Mouse (Mus musculus) lung, postnatal 0 days (tissue): ENCODE data around the gene Vac14. TPM values are rescaled to one million over a fixed set of nuclear protein-coding genes. Genes with fewer than 3 reads are reported as not detected.

Experiments used
- ATAC-seq: fragments of 200-750 bp; cut with Nextera tagmentation; 2 replicates; pipeline ENCODE4 v1.8.0; 2017; ENCODE audit warnings: moderate library complexity
- DNase-seq: peaks from one replicate; pipeline ENCODE4 v3.0.0-alpha.2; 2016; ENCODE audit warnings: low spot score
- H3K27ac ChIP-seq: fragments of 300-500 bp; sonication (generic); 2 replicates; pipeline ENCODE4 v1.5.1; 2014; ENCODE audit warnings: antibody characterized with exemption, mild to moderate bottlenecking, low read length, mixed read lengths
- H3K27me3 ChIP-seq: fragments of 300-500 bp; sonication (generic); replicated peaks from 2 replicates; pipeline ENCODE4 v1.6.1; 2014; ENCODE audit warnings: low read length, mixed read lengths; ENCODE audit not compliant: insufficient read depth
- H3K36me3 ChIP-seq: fragments of 300-500 bp; sonication (generic); 2 replicates; pipeline ENCODE4 v1.6.1; 2014; ENCODE audit warnings: low read length, mixed read lengths; ENCODE audit not compliant: insufficient read depth
- H3K4me1 ChIP-seq: fragments of 300-500 bp; sonication (generic); 2 replicates; pipeline ENCODE4 v1.6.1; 2014; ENCODE audit warnings: antibody characterized with exemption, low read depth, low read length, mixed read lengths; ENCODE audit not compliant: insufficient read depth
- H3K4me2 ChIP-seq: fragments of 300-500 bp; sonication (generic); replicated peaks from 2 replicates; pipeline ENCODE4 v1.6.1; 2014; ENCODE audit warnings: low read depth, mild to moderate bottlenecking, low read length, moderate library complexity, mixed read lengths
- H3K4me3 ChIP-seq: fragments of 300-500 bp; sonication (generic); 2 replicates; pipeline ENCODE4 v1.5.1; 2014; ENCODE audit warnings: low read depth, low read length
- H3K9ac ChIP-seq: fragments of 300-500 bp; sonication (generic); replicated peaks from 2 replicates; pipeline ENCODE4 v1.6.1; 2014; ENCODE audit warnings: low read depth, mild to moderate bottlenecking
- H3K9me3 ChIP-seq: fragments of 300-500 bp; sonication (generic); 2 replicates; pipeline ENCODE4 v1.6.1; 2016; ENCODE audit warnings: low read length, mixed read lengths
- CTCF ChIP-seq: IDR thresholded peaks from 2 replicates; pipeline ENCODE4 v1.5.1; 2016; ENCODE audit warnings: antibody characterized with exemption, mild to moderate bottlenecking
- EP300 ChIP-seq: IDR thresholded peaks from 2 replicates; pipeline ENCODE4 v1.6.1; 2016; ENCODE audit warnings: antibody characterized with exemption, mild to moderate bottlenecking, control low read depth
- WGBS: fragments of 180-500 bp; shearing (Covaris S2); extraction: QIAGEN DNeasy Blood & Tissue Kit; methylation state at CpG from one replicate; pipeline ENCODE4 v1.1.7; 2014; 5-methylcytosine and 5-hydroxymethylcytosine counted together
- polyA plus RNA-seq: library from polyadenylated mRNA; unstranded; fragments of >200 nt; fragmentation: Nextera tagmentation; extraction: Ambion mirVana; gene quantifications from 2 replicates; pipeline ENCODE4 v1.2.1, GENCODE M21; 2015

Vac14 gene
- polyA plus RNA-seq, 1 experiment from 2014 or later: 11.1 TPM

DNA sequence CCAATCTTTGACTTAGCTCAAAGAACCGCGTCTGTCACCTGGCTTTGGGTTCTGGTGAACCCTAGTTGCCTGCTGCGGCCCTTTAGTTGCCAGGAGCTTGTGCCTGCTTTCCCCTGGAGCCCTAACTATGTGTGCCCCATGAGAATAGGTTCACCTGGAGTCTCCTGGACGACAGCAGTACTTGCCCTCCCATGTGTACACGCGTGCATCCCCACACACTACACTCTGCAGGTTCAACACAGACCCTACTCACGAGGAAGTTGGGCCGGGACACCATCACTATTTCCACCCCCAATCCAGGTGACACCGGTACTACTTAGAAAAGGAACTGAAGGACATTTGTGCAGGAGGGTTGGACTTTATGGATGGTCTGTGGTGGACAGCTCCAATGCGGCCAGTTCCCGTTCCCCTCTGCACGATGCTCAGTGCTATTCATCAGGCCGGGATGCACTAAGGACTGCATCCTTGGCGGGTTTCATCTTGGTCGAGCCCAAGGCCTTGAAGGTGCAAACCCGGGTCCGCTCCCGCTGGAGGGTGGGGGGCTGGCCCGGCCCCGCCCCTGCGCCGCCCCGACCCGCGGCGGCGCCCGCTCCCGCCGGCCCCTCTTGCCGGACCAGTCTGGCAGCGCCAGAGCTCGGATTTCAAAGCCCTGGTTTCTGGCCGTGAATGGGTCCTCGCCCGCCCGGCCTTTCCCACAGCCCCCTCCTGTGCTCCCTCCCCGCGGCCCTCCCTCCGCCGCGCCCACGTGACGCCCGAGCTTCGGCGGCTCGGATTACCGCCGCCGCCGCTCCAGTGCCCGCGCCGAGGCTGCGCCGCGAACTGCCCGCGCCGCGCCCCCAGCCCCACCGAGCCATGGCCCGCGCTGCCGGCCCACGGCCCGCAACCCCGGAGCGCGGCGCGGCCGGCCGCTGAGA is 102.6 kb downstream of the Vac14 start, which contains the start of gene Mtss1l:
Mtss1l (plus strand) TSS at position 792 of the 914 bp plus-strand sequence.
- H3K9me3 ChIP-seq: no peaks in the 10 kb centered on the region
- WGBS: 8% methylated on average over 34 of the region's 75 CpGs
- ATAC-seq (peak; percentile 78), DNase-seq (peak; percentile 93)
- peak within 1 kb of the TSS; percentile 81 for H3K4me2 ChIP-seq
- TF ChIP-seq CTCF: no peak
- no peaks in the 10 kb centered on the region for H3K27me3 ChIP-seq
- H3K9ac ChIP-seq: peak within 1 kb of the TSS; percentile 78
- H3K4me1 ChIP-seq: peaks cover 52% of the 10 kb centered on the region; the same call in 1 of the 2 replicates
- no peaks in the 10 kb centered on the region; the same call in 1 of the 2 replicates for H3K36me3 ChIP-seq
- peak within 1 kb of the TSS; percentile 62 for H3K4me3 ChIP-seq
- peak within 1 kb of the TSS; percentile 90 for H3K27ac ChIP-seq

DNA sequence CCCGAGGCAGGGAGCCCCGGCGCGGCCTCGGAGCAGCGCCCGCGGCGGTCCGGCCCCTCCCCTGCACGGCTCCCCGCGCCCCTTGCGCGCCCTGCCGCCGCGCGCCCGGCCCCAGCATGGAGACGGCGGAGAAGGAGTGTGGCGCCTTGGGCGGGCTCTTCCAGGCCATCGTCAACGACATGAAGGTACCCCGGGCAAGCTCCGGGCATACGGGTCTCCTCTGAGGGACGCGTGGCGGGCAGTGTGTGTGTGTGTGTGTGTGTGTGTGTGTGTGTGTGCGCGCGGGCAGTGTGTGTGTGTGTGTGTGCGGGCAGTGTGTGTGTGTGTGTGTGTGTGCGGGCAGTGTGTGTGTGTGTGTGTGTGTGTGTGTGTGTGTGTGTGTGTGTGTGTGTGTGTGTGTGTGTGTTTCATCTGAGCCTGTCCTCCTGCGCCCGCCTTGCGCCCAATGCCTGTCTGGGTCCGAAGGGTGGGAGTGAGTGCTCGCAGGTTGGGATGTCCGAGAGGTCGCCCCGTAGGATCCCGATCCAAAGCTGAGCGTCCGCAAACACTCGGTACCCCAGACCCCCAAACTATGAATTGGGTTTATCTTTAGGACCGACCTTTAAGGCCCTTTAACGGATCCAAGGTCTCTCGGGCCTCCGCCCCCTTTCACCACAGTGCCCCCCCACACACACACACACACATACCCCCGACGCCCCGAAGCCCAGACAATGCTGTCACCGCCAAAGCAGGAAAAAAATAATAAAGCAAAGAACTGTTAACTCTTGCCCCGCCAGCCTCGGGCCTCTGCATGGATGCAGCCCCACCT is 103.4 kb downstream of the Vac14 start:
- ATAC-seq (peak; percentile 57), DNase-seq (peak; percentile 73)
- Histone ChIP-seq H3K27me3 (no peaks in the 10 kb centered on the region), H3K4me1 (peaks cover 44% of the 10 kb centered on the region; the same call in 1 of the 2 replicates), H3K36me3 (no peaks in the 10 kb centered on the region; the same call in 1 of the 2 replicates), H3K4me3 (peak overlapping the region; percentile 62), H3K27ac (peak overlapping the region; percentile 90), H3K4me2 (peak overlapping the region; percentile 81), H3K9ac (peak overlapping the region; percentile 78), H3K9me3 (no peaks in the 10 kb centered on the region)
- no peak for TF ChIP-seq CTCF
- TF ChIP-seq EP300: no peak
- under 1% methylated on average over 34 of the region's 59 CpGs for WGBS

DNA sequence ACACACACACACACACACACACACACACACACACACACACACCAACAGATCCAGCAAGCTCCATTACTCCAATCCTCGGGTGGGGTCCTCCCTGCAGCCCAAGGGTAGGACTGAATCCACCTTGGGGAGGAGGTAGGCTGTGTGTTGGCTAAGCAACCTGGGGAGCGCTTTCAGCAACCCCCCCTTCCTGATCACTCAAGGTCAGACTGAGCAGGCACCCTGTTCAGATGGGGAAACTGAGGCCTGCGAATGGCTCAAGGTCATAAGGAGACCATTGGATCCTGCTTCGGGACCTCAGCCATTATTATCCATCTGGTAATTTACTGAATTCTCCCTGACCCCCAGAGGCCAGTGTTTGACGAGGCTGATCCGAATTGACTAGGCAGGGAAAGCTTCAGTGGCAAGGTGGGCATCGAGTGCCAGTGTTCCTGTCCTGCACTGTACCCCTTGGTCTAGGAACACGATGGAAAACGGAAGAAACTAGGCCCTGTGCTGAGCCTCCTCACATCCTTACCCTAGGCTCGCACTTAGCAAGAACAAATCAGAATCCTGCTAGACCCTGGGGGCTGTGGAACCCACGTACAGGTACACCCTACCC is 104.1 kb downstream of the Vac14 start:
- ATAC-seq (no peak), DNase-seq (no peak)
- Histone ChIP-seq H3K9ac (peak overlapping the region; percentile 32), H3K9me3 (no peaks in the 10 kb centered on the region), H3K4me2 (peak overlapping the region; percentile 81), H3K27me3 (no peaks in the 10 kb centered on the region), H3K27ac (no peak overlapping the region), H3K4me1 (peaks cover 37% of the 10 kb centered on the region; the same call in 1 of the 2 replicates), H3K36me3 (peaks cover 6% of the 10 kb centered on the region), H3K4me3 (peak overlapping the region; percentile 62)
- TF ChIP-seq EP300 (no peak), CTCF (no peak)
- 35% methylated on average over 11 of the region's 11 CpGs for WGBS

DNA sequence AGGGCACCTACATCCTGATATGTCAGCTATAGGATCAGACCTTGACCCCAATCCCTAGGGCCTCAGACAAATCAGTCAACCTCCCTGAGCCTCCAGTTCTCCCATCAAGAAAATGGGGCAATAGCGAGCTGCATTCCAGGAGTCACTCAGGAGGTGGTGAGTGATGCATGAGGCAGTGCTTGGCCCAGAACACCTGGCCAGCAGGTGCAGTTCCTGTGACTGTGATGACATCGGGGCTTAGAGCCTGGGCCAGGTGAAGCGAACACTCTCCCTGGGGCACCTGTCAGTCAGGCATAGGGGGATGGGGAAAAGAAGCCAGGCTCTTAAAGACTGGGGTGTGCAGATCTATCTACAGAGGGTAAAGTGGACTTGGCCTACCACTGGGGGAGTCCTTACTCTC is 106.1 kb downstream of the Vac14 start:
- peaks cover 28% of the 10 kb centered on the region; the same call in 1 of the 2 replicates for H3K4me1 ChIP-seq
- peak overlapping the region; percentile 19; the same call in 1 of the 2 replicates for H3K9ac ChIP-seq
- DNase-seq: no peak
- no peaks in the 10 kb centered on the region for H3K27me3 ChIP-seq
- H3K36me3 ChIP-seq: peaks cover 20% of the 10 kb centered on the region
- no peak for ATAC-seq
- H3K9me3 ChIP-seq: no peaks in the 10 kb centered on the region
- TF ChIP-seq CTCF (no peak), EP300 (no peak)
- H3K4me2 ChIP-seq: peak overlapping the region; percentile 32; the same call in 1 of the 2 replicates
- WGBS: 63% methylated on average over 3 of the region's 3 CpGs
- no peak overlapping the region for H3K4me3 ChIP-seq
- H3K27ac ChIP-seq: no peak overlapping the region

DNA sequence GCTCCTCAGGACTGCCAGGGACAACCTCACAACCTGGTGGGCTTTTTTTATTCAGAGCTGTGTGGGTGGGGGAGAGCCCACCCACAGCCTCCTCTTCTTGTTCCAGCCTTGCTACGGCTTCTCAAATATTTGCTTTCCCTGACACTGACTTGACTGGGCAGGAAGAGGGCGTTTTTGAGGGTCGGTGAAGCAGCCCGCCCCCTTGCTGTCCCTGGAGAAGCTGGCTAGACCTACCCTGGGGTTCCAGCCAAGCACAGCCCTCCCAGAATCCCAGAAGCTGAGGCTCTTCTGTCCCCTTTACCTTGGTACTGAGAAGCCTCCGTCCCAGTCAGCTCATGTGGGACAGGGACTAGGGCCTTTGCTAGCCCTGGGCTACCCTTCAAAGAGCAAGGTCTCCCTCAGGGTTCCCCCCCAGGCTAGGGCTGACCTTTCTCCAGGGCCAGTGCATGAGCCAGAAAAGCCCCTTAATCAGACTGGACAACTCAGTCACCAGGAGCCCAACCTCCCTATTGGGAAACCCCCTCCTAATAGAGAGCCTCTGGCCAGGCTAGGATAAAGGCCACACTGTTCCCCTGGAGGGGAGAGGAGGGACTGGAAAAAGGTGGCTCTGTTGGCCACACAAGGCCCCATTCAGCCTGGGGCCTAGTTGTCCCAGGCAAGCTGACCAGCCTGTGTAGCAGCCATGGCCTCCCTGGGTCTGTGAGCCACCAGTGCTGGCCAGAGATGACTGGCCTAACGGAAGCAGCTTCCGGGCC is 106.9 kb downstream of the Vac14 start:
- Histone ChIP-seq H3K4me2 (peak overlapping the region; percentile 32), H3K9me3 (no peaks in the 10 kb centered on the region), H3K27ac (peak overlapping the region; percentile 3; the same call in 1 of the 2 replicates), H3K4me3 (no peak overlapping the region), H3K27me3 (no peaks in the 10 kb centered on the region), H3K4me1 (peaks cover 23% of the 10 kb centered on the region; the same call in 1 of the 2 replicates), H3K36me3 (peaks cover 28% of the 10 kb centered on the region), H3K9ac (peak overlapping the region; percentile 19; the same call in 1 of the 2 replicates)
- 28% methylated on average over 7 of the region's 7 CpGs for WGBS
- no peak for ATAC-seq
- peak; percentile 43 for DNase-seq
- peak; percentile 48 for TF ChIP-seq CTCF
- TF ChIP-seq EP300: no peak
